Mouse (Mus musculus): ENCODE results near the gene Parn.

The Parn gene

GRCm38 (mm10) chr16:13621745-13622507, 46.0 kb downstream of the Parn start:
- no peak for DNase-seq

DNA sequence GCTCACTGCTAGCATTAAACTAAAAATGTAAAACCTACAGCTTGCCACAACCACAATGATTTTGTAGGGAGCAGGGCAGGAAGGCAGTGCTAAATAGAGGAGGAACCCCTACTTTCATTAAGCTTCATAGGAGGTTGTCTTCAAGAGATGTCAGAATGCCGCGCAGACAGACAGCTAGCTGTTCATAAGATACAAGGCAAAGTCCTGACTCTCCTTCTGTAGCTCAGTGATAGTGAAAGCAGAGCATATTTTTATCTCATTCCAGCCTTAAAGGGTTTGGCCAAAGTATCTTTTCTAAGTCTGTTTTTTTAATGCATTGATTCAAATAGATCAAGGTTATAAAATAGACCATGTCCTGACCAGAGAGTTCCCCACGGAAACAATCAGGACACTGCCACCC, 47.8 kb downstream of the Parn start:
- no peak for DNase-seq

- no peak for DNase-seq
These were observed 52.7 kb downstream of the Parn start for GRCm38 (mm10) chr16:13615276-13615675.

DNA sequence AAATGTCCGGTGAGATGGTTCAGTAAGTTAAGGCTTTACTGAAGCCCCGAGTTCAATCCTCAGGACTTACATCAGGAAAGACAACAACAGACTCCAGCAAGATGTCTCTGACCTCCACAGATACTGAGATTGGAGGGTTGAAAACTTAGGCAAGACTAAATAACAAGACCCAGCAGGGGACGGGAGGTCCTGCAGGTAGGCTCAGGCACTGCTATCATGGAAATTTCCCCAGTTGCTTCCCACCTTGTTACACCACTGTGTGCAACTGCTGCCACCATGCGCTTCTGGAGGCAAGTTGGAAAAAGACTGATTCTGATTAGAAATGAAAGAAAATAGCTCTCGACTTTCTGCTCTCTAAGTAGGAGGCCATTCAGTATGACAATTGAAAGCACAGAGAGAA, 55.4 kb downstream of the Parn start:
- DNase-seq: no peak

DNA sequence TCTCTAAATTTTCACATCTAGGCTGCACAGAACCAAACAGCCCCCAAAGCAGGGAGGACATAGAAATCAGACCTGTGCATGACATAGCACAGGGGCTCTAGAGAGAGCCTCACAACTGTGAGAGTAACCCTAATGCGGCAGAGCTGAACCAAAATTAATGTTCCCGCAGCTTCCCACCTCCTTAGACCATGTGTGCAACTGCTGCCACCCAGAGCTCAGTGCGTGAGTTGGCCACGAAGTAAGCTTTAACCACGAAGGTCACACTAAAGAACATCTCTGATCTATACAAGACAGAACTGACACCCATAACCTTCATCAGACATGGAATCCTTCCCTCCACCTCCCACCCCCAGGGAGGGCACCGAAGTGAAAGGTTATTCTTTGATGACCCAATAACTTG, 55.9 kb downstream of the Parn start:
- DNase-seq: no peak

DNA sequence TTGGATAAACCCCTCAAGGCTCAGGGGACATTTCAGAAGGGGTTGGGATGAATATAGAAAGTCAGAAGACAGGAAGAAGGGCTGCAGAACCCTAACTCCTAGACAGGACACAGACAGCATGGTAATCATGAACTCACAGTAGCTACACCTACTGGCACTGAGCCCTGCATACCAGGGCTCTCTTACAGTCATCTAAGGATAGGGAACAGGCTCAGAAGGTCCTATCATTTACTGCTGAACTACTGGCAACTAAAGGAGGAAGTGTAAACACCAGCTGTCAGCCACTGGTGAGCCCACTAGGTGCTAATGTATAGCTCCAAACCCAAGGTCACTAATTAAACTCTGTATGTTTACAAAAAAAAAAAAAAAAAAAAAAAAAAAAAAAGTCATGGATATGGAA, 56.6 kb downstream of the Parn start:
- DNase-seq: no peak

DNA sequence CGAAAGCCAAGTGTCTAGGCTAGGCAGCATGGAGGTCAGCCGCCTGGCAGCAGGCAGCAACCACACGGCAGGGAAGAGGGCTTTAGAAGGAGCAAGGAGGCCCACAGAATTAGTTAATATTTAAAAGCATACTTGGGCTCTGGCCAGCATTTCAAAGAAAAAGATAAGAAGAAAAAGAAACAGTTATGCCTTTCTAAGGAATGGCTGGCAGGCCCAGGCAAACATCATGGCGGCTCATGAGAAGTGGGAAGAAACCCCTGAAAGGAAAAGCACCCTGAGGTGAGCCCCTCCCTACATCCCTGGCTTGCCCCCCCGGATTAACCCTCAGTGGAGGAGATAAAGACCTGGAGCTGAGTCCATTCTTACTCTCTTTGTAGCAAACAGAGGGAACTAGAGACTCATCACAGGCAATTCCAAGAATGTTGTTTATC, 57.0 kb downstream of the Parn start:
- no peak for DNase-seq

DNA sequence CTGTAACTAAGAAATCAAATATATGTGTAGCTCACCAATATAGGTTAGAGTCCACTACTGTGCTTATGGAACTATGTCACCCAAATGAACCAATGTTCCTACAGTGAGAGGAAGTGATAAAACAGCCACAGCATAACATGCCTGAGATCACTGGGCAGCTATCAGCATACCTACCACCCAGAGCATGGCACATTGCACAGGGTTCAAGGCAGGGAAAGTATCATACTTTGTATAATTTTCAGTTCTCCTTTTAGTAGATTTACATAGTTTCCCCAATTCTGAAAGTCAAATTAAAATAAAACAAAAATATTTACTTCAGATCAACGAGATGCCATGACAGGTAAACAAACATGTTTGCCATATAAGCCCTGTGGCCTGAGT, 59.3 kb downstream of the Parn start:
- no peak for DNase-seq

DNA sequence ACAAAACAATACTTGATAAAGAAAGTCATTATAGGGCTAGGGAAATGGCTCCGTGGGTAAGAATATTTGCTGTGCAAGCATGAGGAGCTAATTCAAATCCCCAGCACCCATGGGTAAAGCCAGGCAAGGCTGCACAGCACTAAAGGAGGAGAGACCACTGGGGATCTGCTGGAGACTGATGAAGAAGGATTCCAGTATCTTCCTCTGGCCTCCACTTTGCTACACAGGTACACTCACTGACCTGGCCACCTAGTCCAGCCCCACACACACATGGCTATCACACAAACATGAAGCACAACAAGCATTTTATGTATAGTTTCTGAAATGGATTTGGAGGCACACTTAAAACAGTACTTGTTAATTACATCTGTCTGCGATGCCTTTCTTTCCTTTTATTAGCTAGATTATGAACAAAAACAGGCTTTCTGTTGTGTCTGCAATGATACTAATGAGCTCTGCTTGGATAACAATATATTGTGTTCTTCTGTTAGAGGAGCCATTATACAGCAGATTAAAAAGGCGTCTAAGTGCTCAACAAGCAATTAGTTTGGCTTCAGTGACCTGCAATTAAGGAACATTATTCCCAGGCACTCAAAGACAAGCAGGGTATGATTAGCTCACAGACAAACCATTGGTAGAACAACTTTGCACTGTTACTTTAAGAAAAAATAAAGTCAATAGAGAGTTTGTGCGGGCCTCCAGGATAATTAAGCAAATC, 59.8 kb downstream of the Parn start:
- no peak for DNase-seq

GRCm38 (mm10) chr16:13602779-13603178, 65.2 kb downstream of the Parn start:
- DNase-seq: no peak

DNA sequence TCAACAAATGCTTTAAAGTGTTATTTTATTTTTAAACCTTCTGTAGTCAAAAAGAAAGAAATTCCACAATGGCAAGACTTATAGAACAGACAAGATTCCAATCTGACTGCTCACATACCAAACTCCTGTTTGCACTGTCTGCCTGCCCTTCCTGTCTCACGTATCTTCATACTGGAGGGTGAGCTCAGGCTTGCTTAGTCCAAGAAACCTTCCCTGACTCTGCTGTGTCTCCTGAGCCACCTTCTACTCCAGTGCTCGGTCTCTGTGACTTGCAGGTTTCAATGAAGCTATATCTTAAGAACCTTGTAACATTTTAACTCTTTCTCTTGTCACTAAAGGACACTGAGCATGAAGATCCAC, 78.9 kb downstream of the Parn start:
- DNase-seq: no peak

DNA sequence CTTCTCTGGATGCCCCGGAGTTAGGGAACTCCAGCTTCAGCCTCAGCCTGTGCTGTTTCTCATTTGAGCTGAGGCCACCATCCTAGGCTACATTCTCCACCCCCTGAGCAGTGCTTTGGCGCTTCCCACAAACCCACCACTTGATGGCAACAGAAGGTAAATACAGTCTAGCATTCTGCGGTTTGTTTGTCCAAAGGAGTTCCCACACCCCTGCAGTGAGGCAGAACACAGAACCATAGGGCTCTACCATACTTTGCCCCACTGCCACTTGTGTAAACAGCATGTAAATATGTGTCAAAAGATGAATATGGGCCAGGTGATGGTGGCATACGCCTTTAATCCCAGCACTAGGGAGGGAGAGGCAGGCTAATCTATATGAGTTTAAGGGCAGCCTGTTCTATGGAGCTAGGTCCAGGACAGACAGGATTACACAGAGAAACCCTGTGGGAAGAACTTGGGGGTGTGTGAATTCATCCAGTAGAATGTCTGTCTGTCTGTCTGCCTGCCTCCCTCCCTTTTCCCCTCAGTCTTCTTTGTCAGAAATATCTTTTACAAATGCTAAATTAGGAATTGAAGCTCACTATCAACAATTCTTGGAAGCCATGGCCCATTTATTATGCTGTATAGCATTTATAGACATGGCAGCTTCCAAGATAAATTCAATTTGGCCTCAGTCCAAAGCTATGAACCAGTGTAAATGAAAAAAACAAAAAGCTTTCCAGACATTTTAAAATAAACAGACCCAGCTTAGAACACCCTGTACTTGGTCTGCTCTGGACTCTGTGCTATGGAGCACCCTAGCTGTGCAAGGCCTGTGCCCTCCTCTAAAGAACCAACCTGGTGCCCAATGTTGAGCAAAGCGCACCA, 79.6 kb downstream of the Parn start:
- no peak for DNase-seq

- DNase-seq: no peak
These were observed 82.7 kb downstream of the Parn start for GRCm38 (mm10) chr16:13585234-13585633.

GRCm38 (mm10) chr16:13580784-13581183, 87.2 kb downstream of the Parn start:
- no peak for DNase-seq

DNA sequence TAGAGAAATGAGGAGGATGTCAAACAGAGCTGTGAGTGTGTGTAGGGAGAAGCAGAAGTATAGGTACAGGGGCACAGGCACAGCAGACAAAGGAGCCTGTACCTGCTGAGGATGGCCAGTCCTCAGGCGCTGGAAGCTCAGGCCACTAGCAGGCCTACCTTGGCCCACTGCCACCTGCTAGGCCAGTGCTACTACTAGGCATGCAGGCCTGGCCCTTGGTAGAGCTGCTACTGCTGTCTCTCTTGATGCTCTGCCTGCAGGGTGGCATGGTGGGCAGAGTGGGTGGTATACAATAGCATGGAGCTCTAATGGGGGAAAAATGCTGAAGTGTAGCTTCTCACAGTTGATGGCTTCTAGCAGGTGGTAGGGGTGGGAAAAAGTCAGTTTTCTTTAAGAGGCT, 88.0 kb downstream of the Parn start:
- DNase-seq: peak; percentile 6

GRCm38 (mm10) chr16:13575306-13575705, 92.7 kb downstream of the Parn start:
- DNase-seq: no peak

DNA sequence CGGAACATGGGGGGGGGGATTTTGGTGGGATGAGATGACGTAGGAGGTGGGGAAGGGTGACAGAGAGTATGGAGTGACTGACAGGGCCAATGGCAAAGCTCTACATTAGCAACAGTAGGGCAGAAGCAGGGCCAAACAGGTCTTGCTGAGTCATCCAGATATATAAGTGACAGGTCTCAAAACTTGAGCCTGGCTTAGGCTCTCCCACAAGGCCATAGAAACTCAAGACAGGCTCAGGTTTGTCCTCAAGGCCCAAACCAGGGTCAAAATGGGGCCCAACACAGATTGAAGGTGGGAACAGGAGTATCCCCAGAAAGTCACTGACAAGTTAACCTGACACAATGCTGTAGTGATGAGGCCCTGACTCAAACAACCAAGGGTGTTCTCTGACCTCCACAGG, 99.7 kb downstream of the Parn start:
- DNase-seq: no peak

GRCm38 (mm10) chr16:13567614-13568013, 100.4 kb downstream of the Parn start:
- no peak for DNase-seq

GRCm38 (mm10) chr16:13566351-13566750, 101.6 kb downstream of the Parn start:
- DNase-seq: no peak

- no peak for DNase-seq
These were observed 102.7 kb downstream of the Parn start for GRCm38 (mm10) chr16:13565291-13565690.

- DNase-seq: no peak
These were observed 110.2 kb downstream of the Parn start for GRCm38 (mm10) chr16:13557784-13558183.

- no peak for DNase-seq
These were observed 111.0 kb downstream of the Parn start for GRCm38 (mm10) chr16:13556954-13557470.

- no peak for DNase-seq
These were observed 111.5 kb downstream of the Parn start for GRCm38 (mm10) chr16:13556446-13556845.
